ENCODE assay signal across 9 mouse cellular contexts in genomic region chr5:64224735-64225425, GRCm38 (mm10).
DNase-seq lines count a peak whose midpoint lies in the region; ATAC-seq and TF ChIP-seq lines count a peak whose summit lies in the region.
"Had no signal": no experiment of that assay in that cellular context is flagged by ENCODE, and none has a peak within 500 bp of the region (broad histone marks: within the 10 kb centered on the region; RNA-seq: fewer than 3 reads in every experiment).

No protein-coding gene starts in this region.

- WGBS in forebrain, postnatal 0 days, result 40% methylated on average over 9 of the region's 9 CpGs

- peak overlapping the region; percentile 29 for H3K27ac ChIP-seq in bone marrow macrophage, adult 2 months (ENCODE audit: insufficient read depth, low read depth, low read length)
- no peak overlapping the region for H3K27ac ChIP-seq in forebrain, postnatal 0 days (ENCODE audit: low read depth, low read length)

- H3K9ac ChIP-seq in forebrain, postnatal 0 days, result no peak overlapping the region

- H3ac ChIP-seq in myocyte (ENCODE audit: control insufficient read depth, insufficient read length), result no peak overlapping the region

- H3K4me1 ChIP-seq in bone marrow macrophage, adult 2 months (ENCODE audit: control insufficient read depth, insufficient read depth, low read length), result peaks cover 32% of the 10 kb centered on the region
- H3K4me1 ChIP-seq in forebrain, postnatal 0 days (ENCODE audit: insufficient read depth), result 0 out of 2 replicates have a peak, but pooled peaks cover 4% of the 10 kb centered on the region

- H3K9me3 ChIP-seq in forebrain, postnatal 0 days (ENCODE audit: low read length), result no peaks in the 10 kb centered on the region

- H3K36me3 ChIP-seq in forebrain, postnatal 0 days (ENCODE audit: insufficient read depth), result no peaks in the 10 kb centered on the region
- H3K36me3 ChIP-seq in myocyte (ENCODE audit: control insufficient read depth, insufficient read depth), result no peaks in the 10 kb centered on the region

- no peak overlapping the region for H3K4me2 ChIP-seq in forebrain, postnatal 0 days (ENCODE audit: low read depth)
- H3K4me2 ChIP-seq in myocyte (ENCODE audit: low read depth), result peak overlapping the region; percentile 46

- no peak for TF ChIP-seq CTCF in bone marrow macrophage, adult 2 months (IDR thresholded peaks at IDR 0.05; ENCODE audit: low read depth, low read length)
- TF ChIP-seq CTCF in forebrain, postnatal 0 days (IDR thresholded peaks at IDR 0.05; ENCODE audit: low read depth), result no peak

- peak; percentile 34 for DNase-seq in layer of hippocampus, adult 9-11 months
- no peak for DNase-seq in layer of hippocampus, postnatal 36 days
- peak; percentile 64 for DNase-seq in forebrain, postnatal 0 days
- no peak for DNase-seq in adrenal gland, postnatal 10 days
- no peak for DNase-seq in adrenal gland, adult (ENCODE audit: inconsistent age in 2 of 2, low spot score in 1 of 2)
- DNase-seq: adrenal gland, adult 2 months had no signal

- no peak for TF ChIP-seq POLR2A in bone marrow macrophage, adult 2 months (IDR thresholded peaks at IDR 0.05; ENCODE audit: borderline replicate concordance, low read depth, low read length)
- no peak for TF ChIP-seq POLR2A in myocyte (IDR thresholded peaks at IDR 0.05; ENCODE audit: insufficient read length, low read depth)

- no peaks in the 10 kb centered on the region for H3K27me3 ChIP-seq in forebrain, postnatal 0 days (ENCODE audit: insufficient read depth, low read length)
- no peaks in the 10 kb centered on the region for H3K27me3 ChIP-seq in myocyte (ENCODE audit: control insufficient read depth, insufficient read depth, insufficient read length)

- H3K4me3 ChIP-seq in bone marrow macrophage, adult 2 months (ENCODE audit: insufficient read depth, low read length), result no peak overlapping the region
- no peak overlapping the region for H3K4me3 ChIP-seq in forebrain, postnatal 0 days (ENCODE audit: low read depth, low read length)
- H3K4me3 ChIP-seq in myocyte, result no peak overlapping the region
- H3K4me3 ChIP-seq: erythroblast, embryonic 14.5 days had no signal

- no peaks in the 10 kb centered on the region for H3K79me2 ChIP-seq in myocyte (ENCODE audit: control insufficient read depth, insufficient read depth)

- peak; percentile 72 for ATAC-seq in forebrain, postnatal 0 days

TF ChIP-seq in myocyte, 11 proteins besides CTCF, POLR2A, EP300 and RAD21:
- TF ChIP-seq E2F4 (IDR thresholded peaks at IDR 0.05; ENCODE audit: insufficient read depth), result no peak
TF ChIP-seq in myocyte: peak in this region for 0.

Comparison
In these comparisons a context has a peak if more than half of its experiments do, and no peak if none do; other contexts are left out.
1. DNase-seq: peak in layer of hippocampus, adult 9-11 months (single experiment) and forebrain, postnatal 0 days (single experiment); none in layer of hippocampus, postnatal 36 days (0 of 2), adrenal gland, postnatal 10 days (single experiment) and adrenal gland, adult (0 of 2).